Mouse (Mus musculus) left cerebral cortex, postnatal 25 days (tissue): ENCODE results near the gene Zwilch. TPM values are rescaled to one million over a fixed set of nuclear protein-coding genes. Genes with fewer than 3 reads are reported as not detected.

Experiments
- DNase-seq, 2 experiments: peaks; one replicate each; pipeline ENCODE4 v3.0.0; 2022; ENCODE audit warnings: low spot score in 2 of 2, mixed read lengths in 1 of 2
- intact Hi-C: fragments of 180-260 bp; cut with DNase I; formaldehyde crosslinking; loops from one replicate; pipeline ENCODE4 v1.15.1; 2025
- total RNA-seq, 2 experiments: library from RNA; stranded (reverse); gene quantifications; 2 replicates each; pipeline ENCODE4 v1.2.3; 2021

Gene Zwilch
- total RNA-seq, 2 experiments from 2014 or later: 2.5 to 4.6 TPM

DNA sequence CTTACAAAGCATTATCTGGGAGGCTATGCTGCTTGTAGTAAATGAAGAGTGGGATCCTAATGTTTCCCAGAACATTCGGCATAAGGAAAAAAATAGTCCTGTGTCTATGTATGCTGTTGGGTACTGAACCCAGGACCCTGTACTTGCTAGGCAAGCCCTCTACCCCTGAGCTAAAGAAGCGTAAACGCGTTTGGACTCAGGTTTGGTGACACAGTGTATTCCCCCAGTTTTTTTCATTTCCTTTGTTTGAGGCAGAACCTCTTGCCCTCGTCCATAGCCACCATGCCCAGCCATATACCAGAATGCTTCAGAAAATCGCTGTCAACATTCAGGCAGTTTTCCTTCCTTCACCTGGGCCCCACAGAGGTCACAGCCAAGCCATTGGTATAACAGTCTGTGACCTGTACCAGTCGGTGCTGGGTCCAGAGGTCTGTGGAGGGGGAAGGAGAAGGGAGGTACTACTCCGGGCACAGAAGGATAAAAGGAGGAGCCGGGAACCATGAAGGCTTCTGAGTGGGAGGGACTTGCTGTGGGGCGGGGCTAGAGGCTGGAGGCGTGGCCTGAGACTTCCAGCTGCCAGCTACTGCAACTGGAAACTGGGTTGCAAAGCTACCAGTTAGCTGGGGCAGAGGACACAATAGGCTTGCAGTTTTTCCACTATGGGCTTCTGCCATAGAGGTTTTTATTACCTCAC, 52.2 kb downstream of the Zwilch start:
- DNase-seq: no peak
- intact Hi-C loops: no loop called here

DNA sequence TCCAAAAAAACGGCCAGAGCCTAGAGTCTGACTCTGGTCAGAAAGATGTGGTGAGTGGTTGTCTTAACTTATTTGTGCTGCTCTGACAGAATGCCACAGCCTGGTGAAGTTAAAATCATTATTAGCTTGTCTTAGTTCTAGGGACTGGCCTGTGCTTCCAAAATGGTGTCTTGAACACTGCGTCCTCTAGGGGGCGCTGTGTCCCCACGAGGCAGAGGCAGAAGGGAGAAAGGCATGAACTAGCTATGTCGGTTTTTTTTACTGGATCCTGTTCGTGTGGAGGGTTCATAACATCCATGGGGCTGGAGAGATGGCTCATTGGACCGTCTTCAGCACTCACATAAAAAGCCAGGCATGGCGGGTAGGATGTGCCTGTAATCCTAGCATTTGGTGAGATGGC, 53.0 kb downstream of the Zwilch start:
- DNase-seq: peak in 1 of 2 experiments; percentile 11
- intact Hi-C loops: no loop called here

DNA sequence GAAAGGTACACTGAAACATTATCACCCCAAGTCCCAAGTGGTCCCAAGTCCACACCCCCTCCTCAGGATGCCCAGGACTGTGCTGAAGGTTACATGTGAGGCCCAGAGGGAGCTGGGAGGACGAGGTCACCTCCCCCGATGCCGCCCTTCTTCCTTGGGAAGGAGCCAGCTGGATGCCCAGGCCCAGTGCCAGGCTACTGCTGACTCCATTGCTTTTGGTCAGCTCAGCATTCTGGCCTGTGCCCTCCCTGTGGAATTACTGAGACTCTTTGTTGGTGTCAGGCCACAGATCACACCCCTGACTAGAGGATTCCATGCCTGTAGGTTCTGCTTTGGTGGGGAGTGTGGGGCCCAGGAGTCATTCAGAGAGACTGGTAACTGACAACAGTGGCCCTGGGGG, 56.0 kb downstream of the Zwilch start, which contains the start of gene Lctl:
TSS of gene Lctl (plus strand) at position 272 of the 400 bp plus-strand sequence.
- DNase-seq: no peak
- intact Hi-C loops: no loop called here

DNA sequence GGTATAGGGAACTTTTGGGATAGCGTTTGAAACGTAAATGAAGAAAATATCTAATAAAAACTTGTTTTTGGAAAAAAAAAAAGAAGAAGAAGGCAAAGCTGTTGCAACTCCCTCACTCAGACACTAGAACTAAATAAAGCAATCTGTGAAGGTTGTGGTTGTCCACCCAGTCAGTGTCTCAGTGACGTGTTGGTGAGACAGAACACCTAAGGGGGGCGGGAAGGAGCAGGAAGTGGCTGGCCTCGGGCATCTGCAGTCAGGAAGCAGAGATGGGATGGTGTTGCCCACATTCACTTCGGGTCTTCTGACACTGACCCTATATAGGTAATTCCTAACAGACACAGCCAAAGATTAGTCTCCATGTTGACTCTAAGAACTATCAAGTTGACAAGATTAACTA, 57.1 kb downstream of the Zwilch start:
- no peak for DNase-seq
- intact Hi-C loops: no loop called here

DNA sequence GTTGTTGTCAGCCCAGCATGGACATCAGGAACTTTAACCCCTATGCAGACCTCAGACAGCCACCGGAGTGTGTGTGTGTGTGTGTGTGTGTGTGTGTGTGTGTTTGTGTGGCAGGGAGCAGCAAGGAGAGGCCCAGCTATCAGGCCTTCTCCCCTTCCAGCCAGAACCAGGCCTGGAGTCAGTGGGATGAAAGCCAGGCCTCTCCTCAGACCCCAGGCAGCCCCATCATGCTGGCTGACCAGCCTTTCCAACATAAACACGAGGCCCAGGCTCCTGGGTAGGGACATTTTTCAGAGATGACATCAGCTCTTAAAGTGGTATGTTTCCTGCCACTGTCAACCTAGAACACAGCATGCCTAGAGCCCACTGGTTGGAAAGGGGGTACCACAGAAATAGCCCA, 58.3 kb downstream of the Zwilch start:
- DNase-seq: peak in 1 of 2 experiments; percentile 6
- intact Hi-C loops: no loop called here

DNA sequence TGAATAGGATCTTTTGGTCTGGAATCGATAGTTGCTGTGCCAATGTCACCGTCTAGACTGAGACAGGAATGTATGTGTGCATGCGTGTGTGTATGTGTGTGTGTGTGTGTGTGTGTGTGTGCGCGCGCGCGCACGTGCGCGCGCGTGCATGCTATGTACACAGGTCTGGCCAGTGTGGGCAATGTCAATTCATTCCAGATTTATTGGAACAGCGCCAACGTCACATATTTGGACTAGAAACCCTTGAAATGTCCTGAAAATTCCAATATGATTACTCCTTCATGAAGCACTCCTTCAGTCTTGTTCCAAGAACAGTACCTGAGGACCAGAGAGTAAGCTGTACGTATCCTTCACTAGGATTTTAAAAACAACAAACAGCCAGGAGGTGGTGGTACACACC, 62.4 kb downstream of the Zwilch start:
- no peak for DNase-seq
- intact Hi-C loops: no loop called here

DNA sequence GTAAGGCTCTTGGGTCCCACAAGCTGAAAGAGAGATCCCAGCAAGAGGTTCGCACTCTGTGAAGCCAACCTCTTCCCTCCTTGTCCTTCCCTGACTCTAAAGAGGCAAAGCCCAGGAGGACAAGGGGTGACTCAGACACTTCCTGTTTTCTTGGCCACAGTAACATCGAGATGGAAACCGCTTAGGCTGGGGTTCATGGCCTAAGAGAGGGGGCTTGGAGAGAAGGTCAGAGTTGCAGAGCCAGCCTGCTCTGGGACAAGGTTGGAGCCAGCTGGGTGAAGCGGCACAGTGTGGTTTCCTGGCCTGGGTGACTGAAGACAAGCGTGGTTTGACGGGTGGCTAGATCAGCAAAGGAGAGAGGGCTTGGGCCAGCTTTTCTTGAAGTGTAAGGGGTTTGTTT, 67.6 kb downstream of the Zwilch start:
- intact Hi-C loops: no loop called here
- DNase-seq: no peak

DNA sequence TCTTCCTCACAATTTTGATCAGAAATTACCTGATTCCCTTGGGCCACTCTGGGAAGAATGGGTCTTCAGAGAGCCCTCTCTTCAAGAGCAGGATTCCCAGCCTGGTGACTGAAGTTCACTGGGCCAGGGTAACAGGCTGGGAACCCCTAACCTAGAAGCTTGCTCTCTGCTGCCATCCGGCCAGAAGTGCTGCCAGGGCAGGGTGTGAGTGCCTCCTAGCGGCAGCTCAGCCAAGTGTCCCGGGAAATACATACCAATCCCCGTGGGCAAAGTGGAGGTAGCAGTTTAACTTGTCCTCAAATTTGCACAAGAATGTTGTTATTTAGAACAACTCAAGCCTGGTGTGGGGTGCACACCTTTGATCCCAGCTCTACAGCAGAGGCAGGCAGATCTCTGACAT, 72.5 kb downstream of the Zwilch start:
- peak; percentile 47 to 56 for DNase-seq
- intact Hi-C loops: no loop called here

DNA sequence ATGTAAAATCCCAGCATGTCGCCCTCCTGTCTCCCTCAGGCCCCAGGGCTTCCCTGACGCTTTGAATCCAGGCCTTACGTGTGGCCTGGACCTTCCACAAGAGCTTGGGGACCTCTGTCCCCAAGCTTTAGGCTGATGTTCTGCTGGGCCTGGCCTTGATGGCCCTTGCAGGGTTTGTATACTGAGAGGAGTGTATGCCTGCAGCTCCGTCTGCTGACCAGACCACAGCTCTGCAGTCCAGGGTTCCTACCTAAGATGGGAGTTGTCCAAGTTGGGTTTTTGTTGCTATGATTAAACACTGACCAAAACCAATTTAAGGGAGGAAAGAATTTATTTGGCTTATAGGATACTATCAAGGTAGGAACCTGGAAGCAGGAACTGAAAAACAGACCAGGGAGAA, 74.6 kb downstream of the Zwilch start:
- no peak for DNase-seq
- intact Hi-C loops: no loop called here

DNA sequence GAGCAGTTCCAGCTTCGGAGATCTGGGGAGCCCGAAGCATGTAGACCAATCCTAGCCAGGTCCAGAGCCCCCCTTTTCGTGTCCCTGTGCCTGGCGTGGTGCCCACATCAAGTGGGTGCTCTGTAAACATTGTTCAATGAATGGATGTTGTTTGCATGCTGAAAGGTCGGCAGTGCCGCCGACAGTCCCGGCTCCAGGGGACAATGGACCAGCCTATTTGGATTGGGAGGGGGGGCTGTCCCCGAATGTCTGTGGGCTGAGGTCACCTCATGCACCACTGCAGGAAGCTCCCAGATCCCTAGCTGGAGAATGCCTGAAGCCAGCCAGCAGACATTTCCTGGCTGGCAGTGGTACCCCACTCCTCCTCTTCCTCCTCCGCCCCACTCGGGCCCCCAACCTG, 78.8 kb downstream of the Zwilch start:
- intact Hi-C loops: no loop called here
- no peak for DNase-seq

DNA sequence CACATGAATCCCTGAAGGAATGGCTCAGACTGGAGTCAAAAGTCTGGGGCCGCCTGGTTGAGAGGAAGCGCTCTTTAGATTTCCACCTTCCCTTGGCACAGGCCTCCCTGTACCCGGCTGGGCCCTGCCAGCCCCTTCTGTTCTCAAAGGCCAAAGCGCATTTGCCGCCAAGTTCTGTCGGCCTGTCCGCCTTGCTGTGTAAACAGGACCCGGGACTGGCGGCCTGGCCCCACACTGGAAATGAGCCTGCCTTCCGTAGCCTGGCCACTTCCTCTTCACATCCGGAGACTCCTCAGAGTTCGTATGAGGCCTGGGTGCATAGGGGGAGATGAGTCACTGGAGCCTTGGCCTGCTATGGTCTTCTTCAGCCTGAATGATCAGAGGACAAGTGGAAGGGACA, 83.9 kb downstream of the Zwilch start:
- peak in 1 of 2 experiments; percentile 6 for DNase-seq
- intact Hi-C loops: no loop called here

DNA sequence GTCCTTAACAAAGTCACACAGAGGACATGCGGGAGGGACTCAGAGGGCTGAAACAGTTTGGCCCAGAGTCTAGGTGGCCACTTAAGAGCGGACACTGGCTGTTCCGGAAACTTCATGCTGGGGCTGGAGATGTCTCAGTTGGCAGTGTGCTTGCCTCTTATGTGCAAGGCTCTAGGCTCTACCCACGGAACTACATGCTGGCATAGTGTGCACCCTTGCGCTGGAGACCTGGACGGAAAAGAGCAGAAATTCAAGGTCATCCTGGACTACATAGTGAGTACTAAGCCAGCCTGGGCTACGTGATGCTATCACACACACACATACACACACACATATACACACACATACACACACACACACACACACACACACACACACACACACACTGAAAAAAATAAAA, 84.6 kb downstream of the Zwilch start:
- intact Hi-C loops: no loop called here
- no peak for DNase-seq

DNA sequence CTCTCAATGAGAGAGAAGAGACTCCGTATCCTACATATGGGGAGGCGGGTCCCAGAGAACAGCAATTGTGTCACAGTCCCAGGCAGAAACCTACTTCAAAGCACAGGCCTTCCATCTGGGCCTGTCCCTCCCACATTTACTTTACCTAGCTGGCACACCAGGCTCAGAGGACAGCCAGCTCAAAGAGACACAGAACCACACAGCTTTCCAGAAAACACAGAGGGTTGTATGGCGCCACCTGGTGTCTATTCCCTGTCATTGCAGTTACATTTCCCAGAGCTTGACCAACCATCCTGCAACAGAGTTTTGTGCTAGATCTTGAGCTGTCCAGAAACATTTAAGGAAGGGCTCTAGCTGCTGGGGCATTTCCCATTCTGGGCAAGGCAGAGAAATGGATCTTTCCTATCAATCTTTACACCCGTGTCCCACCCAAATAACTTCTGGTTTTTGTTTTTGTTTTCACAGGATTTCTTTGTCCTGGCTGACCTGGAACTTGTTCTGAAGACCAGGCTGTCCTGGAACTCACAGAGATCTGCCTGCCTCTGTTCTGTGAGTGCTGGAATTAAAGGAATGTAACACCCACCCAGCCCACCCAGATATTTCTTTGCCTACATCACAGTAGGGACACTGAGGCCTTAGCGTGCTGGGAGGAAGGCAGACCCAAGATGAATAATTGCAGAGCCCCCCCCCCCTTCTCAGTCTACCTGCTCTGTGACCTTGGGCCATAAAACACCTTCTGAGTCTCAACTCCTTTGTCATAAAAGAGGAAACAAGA, 85.3 kb downstream of the Zwilch start:
- intact Hi-C loops: loop anchor here (1.0 to 2.0 kb wide), 3 partner anchors 62 to 169 kb away; no protein-coding TSS in a partner anchor
- DNase-seq: peak; percentile 80 to 86

Other genes starting within 250 kb of the Zwilch start
- 1 to 10 TPM; 1.4 to 2.2 TPM for gene Smad6, start 151.0 kb downstream of the Zwilch start, total RNA-seq
- gene Lctl, start 56.0 kb downstream of the Zwilch start, total RNA-seq: not detected
- 100 to 1,000 TPM; 485 to 487 TPM for gene Rpl4, start 271 bp upstream of the Zwilch start, total RNA-seq
- 10 to 100 TPM; 21.5 to 22.7 TPM for gene Snapc5, start 6.2 kb upstream of the Zwilch start, total RNA-seq
- gene Uchl4, start 62.1 kb upstream of the Zwilch start, total RNA-seq: 1 to 10 TPM; 2.1 to 4.6 TPM
- 100 to 1,000 TPM; 286 to 290 TPM for gene Map2k1, start 80.5 kb upstream of the Zwilch start, total RNA-seq
- gene Tipin, start 108.5 kb upstream of the Zwilch start, total RNA-seq: 10 to 100 TPM; 14.9 to 16.7 TPM
- gene Dis3l, start 168.2 kb upstream of the Zwilch start, total RNA-seq: 10 to 100 TPM; 27.7 to 31.1 TPM
- gene Megf11, start 212.5 kb upstream of the Zwilch start, total RNA-seq: 10 to 100 TPM; 12.9 to 15.2 TPM